Mouse (Mus musculus) erythroblast, adult 5-6 weeks (primary cell): ENCODE measurements around the gene Gca. TPM values are rescaled to one million over a fixed set of nuclear protein-coding genes. Genes with fewer than 3 reads are reported as not detected.

ENCODE experiments used
- total RNA-seq, 2 experiments: library from RNA; stranded (forward) in 1 of 2; stranded (reverse) in 1 of 2; fragments of 150-400 nt in 1 of 2; fragments of 200-764, 138-1000 nt in 1 of 2; gene quantifications; 2 replicates each; pipeline versions ENCODE4 v1.2.3 to v1.2.4; 2015 to 2017; ENCODE audit warnings: low replicate concordance in 2 of 2

Gca gene
- total RNA-seq, 2 experiments from 2014 or later = 21.0 to 29.8 TPM

Other genes with a start within 250 kb of the Gca start
- gene Gcg, start 180.6 kb upstream of the Gca start, total RNA-seq (2015; ENCODE audit: low replicate concordance) = 3.3 TPM in 1 of 2 replicates, not detected in the other
- not detected in 2 replicates for gene Gcg, start 180.6 kb upstream of the Gca start, total RNA-seq (2017; ENCODE audit: low replicate concordance)
- gene Fap, start 90.2 kb upstream of the Gca start, total RNA-seq (2015; ENCODE audit: low replicate concordance) = 0.96 and 3.1 TPM in 2 replicates
- 1.6 and 1.7 TPM in 2 replicates for gene Fap, start 90.2 kb upstream of the Gca start, total RNA-seq (2017; ENCODE audit: low replicate concordance)
- gene Ifih1, start 18.0 kb upstream of the Gca start, total RNA-seq (2015; ENCODE audit: low replicate concordance) = 26.3 and 28.8 TPM in 2 replicates
- 39.8 and 51.7 TPM in 2 replicates for gene Ifih1, start 18.0 kb upstream of the Gca start, total RNA-seq (2017; ENCODE audit: low replicate concordance)